Mouse (Mus musculus) G1E (cell line): Measurements from ENCODE around the gene Gm10799.
"Not testable (repeated sequence)": the region's sequence is repeated elsewhere in the genome, so short reads cannot be mapped to it uniquely, and the experiment has no call there.

Experiments used
- CTCF ChIP-seq: IDR thresholded peaks from 2 replicates; pipeline ENCODE4 v1.5.1; 2012; ENCODE audit warnings: low read depth, low read length, inconsistent platforms, mixed read lengths
- GATA1 ChIP-seq: IDR thresholded peaks from 2 replicates; pipeline ENCODE4 v1.6.1; 2012; ENCODE audit warnings: borderline replicate concordance, low read length, inconsistent platforms, mixed read lengths
- POLR2AphosphoS5 ChIP-seq: IDR thresholded peaks from 2 replicates; pipeline ENCODE4 v1.6.1; 2012; ENCODE audit warnings: low read depth, low read length, inconsistent platforms; ENCODE audit not compliant: insufficient replicate concordance
- TAL1 ChIP-seq: conservative IDR thresholded peaks from 2 replicates; pipeline ENCODE4 v1.6.1; 2012; ENCODE audit warnings: low read depth, low read length, inconsistent platforms, mixed read lengths

DNA sequence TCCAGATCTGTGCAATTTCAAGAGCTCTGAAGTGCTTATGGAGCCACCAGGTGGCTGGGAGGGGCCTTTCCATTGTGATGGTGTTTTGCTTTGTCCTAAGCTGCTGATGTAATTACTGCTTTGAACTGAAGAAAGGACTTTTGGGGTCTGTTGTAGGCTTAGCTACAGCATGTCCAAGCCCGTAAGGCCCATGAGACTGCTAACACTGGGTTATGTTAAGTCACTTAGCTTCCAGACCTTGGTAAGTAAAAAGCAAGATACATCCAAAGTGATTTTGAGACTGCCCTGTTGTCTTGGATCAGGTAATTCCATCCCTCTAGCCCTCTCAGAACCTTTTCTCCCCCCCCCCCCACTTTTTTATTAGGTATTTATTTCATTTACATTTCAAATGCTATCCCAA is 28.4 kb upstream of the Gm10799 start:
- TF ChIP-seq CTCF, POLR2AphosphoS5, GATA1, TAL1: not testable (repeated sequence)
